Mouse (Mus musculus) liver, embryonic 14.5 days (tissue): ENCODE measurements around the gene Txnrd2.
A peak's percentile ranks its signal among the peaks of the same experiment; 100 is the strongest.

Experiments
- CTCF ChIP-seq: IDR thresholded peaks from 2 replicates; pipeline ENCODE4 v1.5.1; 2016; ENCODE audit warnings: antibody characterized with exemption, low read depth, control low read depth
- EP300 ChIP-seq: IDR thresholded peaks from 2 replicates; pipeline ENCODE4 v1.6.1; 2016; ENCODE audit warnings: antibody characterized with exemption, low read depth

DNA sequence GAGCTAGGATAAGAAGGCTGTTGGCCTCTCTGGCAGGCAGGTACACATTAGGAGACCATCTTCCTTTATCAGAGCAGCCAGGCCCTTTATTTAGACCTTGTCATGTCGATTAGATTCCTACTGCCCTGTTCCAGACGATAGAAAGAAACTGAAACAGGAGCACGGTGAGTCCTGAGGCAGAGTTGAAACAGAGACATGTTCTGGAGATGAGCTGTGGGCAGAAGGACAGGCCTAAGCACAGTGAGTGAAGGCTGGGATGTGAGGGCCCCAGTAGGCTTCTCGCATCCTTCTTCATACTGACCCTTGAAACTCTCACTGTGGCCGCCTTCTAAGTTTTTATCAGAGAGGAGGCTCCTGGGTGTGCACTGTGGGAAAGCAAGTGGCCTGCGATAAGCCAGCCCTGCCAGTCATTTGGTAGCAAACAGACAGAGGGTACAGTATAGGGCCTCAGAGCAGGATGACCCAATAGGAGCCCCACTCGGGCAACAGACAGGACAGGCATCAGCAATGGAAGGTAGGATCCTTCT, 2.4 kb downstream of the Txnrd2 start:
- 0 out of 2 replicates have a peak, but pooled peaks have one; percentile 0 for TF ChIP-seq CTCF
- peak; percentile 87 for TF ChIP-seq EP300
